9 mouse cellular contexts compared by ENCODE assay signal in the genomic region with DNA sequence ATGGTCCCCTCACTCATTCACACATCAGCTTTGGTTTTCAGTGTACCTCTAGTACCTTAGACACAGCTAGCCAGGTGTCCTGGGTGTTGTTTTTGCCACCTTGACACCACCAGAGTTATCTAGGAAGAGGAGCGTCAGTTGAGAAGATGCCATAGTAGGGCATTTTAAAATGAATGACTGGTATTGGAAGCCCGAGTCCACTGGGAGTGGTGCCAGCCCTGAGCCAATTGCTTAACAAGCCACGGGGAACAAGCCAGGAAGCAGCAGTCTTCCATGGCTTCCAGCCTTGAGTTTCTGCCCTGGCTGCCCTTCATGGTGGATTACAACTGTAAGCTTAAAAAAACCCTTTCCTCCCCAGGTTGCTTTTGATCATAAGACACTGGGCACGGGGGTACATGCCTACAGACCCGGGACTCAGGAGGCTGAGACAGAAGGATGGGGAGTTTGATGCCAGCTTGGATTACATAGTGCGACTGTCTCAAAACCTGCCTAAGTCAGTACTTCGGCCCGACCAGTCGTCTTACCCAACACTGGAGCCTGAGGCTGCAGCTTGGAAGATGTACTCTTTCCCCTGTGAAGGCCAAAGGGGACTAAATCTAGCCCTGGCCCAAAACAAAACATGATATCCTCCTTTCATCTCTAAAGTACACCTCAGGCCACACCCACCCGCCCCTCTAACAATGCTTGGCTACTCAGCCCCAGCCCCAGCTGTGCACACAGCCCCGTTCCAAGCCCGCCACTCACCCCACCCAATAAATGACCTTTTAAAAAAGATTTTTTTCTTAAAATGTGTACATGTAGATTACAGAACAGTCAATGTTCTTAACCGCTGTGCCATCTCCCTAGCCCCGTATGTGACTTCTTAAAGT. TPM values are rescaled to one million over a fixed set of nuclear protein-coding genes. Genes with fewer than 3 reads are reported as not detected.
DNase-seq lines count a peak whose midpoint lies in the region; ATAC-seq and TF ChIP-seq lines count a peak whose summit lies in the region.
"Had no signal": no experiment of that assay in that cellular context is flagged by ENCODE, and none has a peak within 500 bp of the region (broad histone marks: within the 10 kb centered on the region; RNA-seq: fewer than 3 reads in every experiment).

No protein-coding gene starts in this region.

- TF ChIP-seq CTCF in stomach, postnatal 0 days (IDR thresholded peaks at IDR 0.05; ENCODE audit: low read depth): no peak

- peak overlapping the region; percentile 17; the same call in 1 of the 2 replicates for H3K27ac ChIP-seq in midbrain, embryonic 10.5 days (replicated peaks)
- H3K27ac ChIP-seq in midbrain, embryonic 16.5 days (ENCODE audit: low read length): no peak overlapping the region
- H3K27ac ChIP-seq in stomach, postnatal 0 days (replicated peaks): no peak overlapping the region
- H3K27ac ChIP-seq: neural tube, embryonic 13.5 days had no signal

- H3K27me3 ChIP-seq in midbrain, embryonic 10.5 days (ENCODE audit: low read depth, poor library complexity, severe bottlenecking): no peaks in the 10 kb centered on the region
- no peaks in the 10 kb centered on the region for H3K27me3 ChIP-seq in midbrain, embryonic 16.5 days (ENCODE audit: control insufficient read depth, insufficient read depth, low read depth, low read length)
- H3K27me3 ChIP-seq in stomach, postnatal 0 days (ENCODE audit: control insufficient read depth, insufficient read depth, low read length): no peaks in the 10 kb centered on the region
- H3K27me3 ChIP-seq: neural tube, embryonic 13.5 days had no signal

- WGBS in midbrain, embryonic 10.5 days: 74% methylated on average over 14 of the region's 14 CpGs
- WGBS in midbrain, embryonic 16.5 days: 61% methylated on average over 14 of the region's 14 CpGs
- 45% methylated on average over 14 of the region's 14 CpGs for WGBS in stomach, postnatal 0 days

- peak; percentile 45 to 67 for DNase-seq in frontal cortex, postnatal 36 days (ENCODE audit: low spot score in 2 of 2)
- no peak for DNase-seq in frontal cortex, postnatal 10 days (ENCODE audit: low spot score in 2 of 2)
- DNase-seq in midbrain, embryonic 10.5 days (ENCODE audit: low spot score): no peak
- peak; percentile 49 to 51 for DNase-seq in cerebellum, adult 18-20 months
- DNase-seq in layer of hippocampus, adult 8-10 months (ENCODE audit: low spot score in 2 of 2): peak; percentile 44 to 63
- peak; percentile 33 for DNase-seq in stomach, postnatal 0 days (ENCODE audit: low spot score)

- H3K9ac ChIP-seq in midbrain, embryonic 16.5 days (ENCODE audit: low read depth, low read length): no peak overlapping the region
- H3K9ac ChIP-seq in stomach, postnatal 0 days (ENCODE audit: low read length): no peak overlapping the region
- H3K9ac ChIP-seq: neural tube, embryonic 13.5 days had no signal

- no peak overlapping the region for H3K4me2 ChIP-seq in midbrain, embryonic 16.5 days (ENCODE audit: low read length)
- no peak overlapping the region; the same call in 1 of the 2 replicates for H3K4me2 ChIP-seq in stomach, postnatal 0 days (replicated peaks; ENCODE audit: low read depth)
- H3K4me2 ChIP-seq: neural tube, embryonic 13.5 days had no signal

- ATAC-seq in midbrain, embryonic 16.5 days: no peak
- ATAC-seq in stomach, postnatal 0 days (ENCODE audit: low FRiP score, low TSS enrichment): peak; percentile 19
- no peak for ATAC-seq in megakaryocyte, adult 5-6 weeks (ENCODE audit: poor library complexity, severe bottlenecking)

- no peak overlapping the region for H3K4me3 ChIP-seq in midbrain, embryonic 10.5 days
- no peak overlapping the region for H3K4me3 ChIP-seq in midbrain, embryonic 16.5 days (ENCODE audit: low read depth, low read length)
- H3K4me3 ChIP-seq in stomach, postnatal 0 days (ENCODE audit: low read depth, low read length): no peak overlapping the region
- H3K4me3 ChIP-seq: neural tube, embryonic 13.5 days had no signal

- H3K4me1 ChIP-seq in midbrain, embryonic 10.5 days: peaks cover 15% of the 10 kb centered on the region
- peaks cover 5% of the 10 kb centered on the region for H3K4me1 ChIP-seq in midbrain, embryonic 16.5 days (ENCODE audit: control insufficient read depth, insufficient read depth, low read length)
- 0 out of 2 replicates have a peak, but pooled peaks cover 3% of the 10 kb centered on the region for H3K4me1 ChIP-seq in stomach, postnatal 0 days (replicated peaks; ENCODE audit: control insufficient read depth, insufficient read depth)

- peaks cover 10% of the 10 kb centered on the region for H3K36me3 ChIP-seq in midbrain, embryonic 10.5 days
- no peaks in the 10 kb centered on the region for H3K36me3 ChIP-seq in midbrain, embryonic 16.5 days (ENCODE audit: control insufficient read depth, insufficient read depth, low read length)
- H3K36me3 ChIP-seq in stomach, postnatal 0 days (ENCODE audit: control insufficient read depth, insufficient read depth, low read length): no peaks in the 10 kb centered on the region

- H3K9me3 ChIP-seq in midbrain, embryonic 10.5 days (replicated peaks): no peaks in the 10 kb centered on the region
- H3K9me3 ChIP-seq in midbrain, embryonic 16.5 days (replicated peaks; ENCODE audit: control insufficient read depth, low read length, poor library complexity, severe bottlenecking): no peaks in the 10 kb centered on the region
- H3K9me3 ChIP-seq in stomach, postnatal 0 days (ENCODE audit: control insufficient read depth, low read length): no peaks in the 10 kb centered on the region
- H3K9me3 ChIP-seq: neural tube, embryonic 13.5 days had no signal

- TF ChIP-seq EP300 in stomach, postnatal 0 days (optimal IDR thresholded peaks at IDR 0.05): no peak

RNA-seq across cellular contexts. Expression of a gene that starts 5.5 kb away (rescaled TPM):
- 145 and 146 TPM in 2 replicates for polyA plus RNA-seq in midbrain, embryonic 10.5 days (2016; fragmentation: Nextera tagmentation; extraction: Ambion mirVana)
- polyA plus RNA-seq in midbrain, embryonic 16.5 days (2015; fragmentation: Nextera tagmentation; extraction: Ambion mirVana): 86.2 and 89.6 TPM in 2 replicates
- 100 to 1,000 TPM; 101 to 126 (median 111) TPM for total RNA-seq in layer of hippocampus, adult 8-10 months (2022)
- polyA plus RNA-seq in stomach, postnatal 0 days (2015; fragmentation: Nextera tagmentation; extraction: Ambion mirVana): 153 and 170 TPM in 2 replicates
- total RNA-seq in megakaryocyte, adult 5-6 weeks (2015): 90.6 and 105 TPM in 2 replicates
- total RNA-seq in megakaryocyte, adult 5-6 weeks (2017): 147 and 161 TPM in 2 replicates

RNA-seq across cellular contexts. Expression of a gene that starts 5.7 kb away (rescaled TPM):
- polyA plus RNA-seq in midbrain, embryonic 10.5 days (2016; fragmentation: Nextera tagmentation; extraction: Ambion mirVana): 50.4 and 57.3 TPM in 2 replicates
- 27.1 and 28.9 TPM in 2 replicates for polyA plus RNA-seq in midbrain, embryonic 16.5 days (2015; fragmentation: Nextera tagmentation; extraction: Ambion mirVana)
- total RNA-seq in layer of hippocampus, adult 8-10 months (2022): 10 to 100 TPM; 37.5 to 51.2 (median 46.5) TPM
- 9.1 and 9.5 TPM in 2 replicates for polyA plus RNA-seq in stomach, postnatal 0 days (2015; fragmentation: Nextera tagmentation; extraction: Ambion mirVana)
- total RNA-seq in megakaryocyte, adult 5-6 weeks (2015): 11.6 and 15.3 TPM in 2 replicates
- 24.0 and 28.1 TPM in 2 replicates for total RNA-seq in megakaryocyte, adult 5-6 weeks (2017)

RNA-seq across cellular contexts. Expression of a gene that starts 8.3 kb away (rescaled TPM):
- polyA plus RNA-seq in midbrain, embryonic 10.5 days (2016; fragmentation: Nextera tagmentation; extraction: Ambion mirVana): 16.9 and 21.4 TPM in 2 replicates
- 5.2 and 5.9 TPM in 2 replicates for polyA plus RNA-seq in midbrain, embryonic 16.5 days (2015; fragmentation: Nextera tagmentation; extraction: Ambion mirVana)
- 1 to 10 TPM; 2.2 to 2.8 (median 2.5) TPM for total RNA-seq in layer of hippocampus, adult 8-10 months (2022)
- polyA plus RNA-seq in stomach, postnatal 0 days (2015; fragmentation: Nextera tagmentation; extraction: Ambion mirVana): 14.9 and 17.8 TPM in 2 replicates
- total RNA-seq in megakaryocyte, adult 5-6 weeks (2015): 0.14 TPM in 1 of 2 replicates, not detected in the other
- 0.18 TPM in 1 of 2 replicates, not detected in the other for total RNA-seq in megakaryocyte, adult 5-6 weeks (2017)

RNA-seq across cellular contexts. Expression of a gene that starts 20.6 kb away (rescaled TPM):
- polyA plus RNA-seq in midbrain, embryonic 10.5 days (2016; fragmentation: Nextera tagmentation; extraction: Ambion mirVana): 41.7 and 50.6 TPM in 2 replicates
- 82.8 and 86.1 TPM in 2 replicates for polyA plus RNA-seq in midbrain, embryonic 16.5 days (2015; fragmentation: Nextera tagmentation; extraction: Ambion mirVana)
- 100 to 1,000 TPM; 435 to 510 (median 495) TPM for total RNA-seq in layer of hippocampus, adult 8-10 months (2022)
- 18.4 and 18.9 TPM in 2 replicates for polyA plus RNA-seq in stomach, postnatal 0 days (2015; fragmentation: Nextera tagmentation; extraction: Ambion mirVana)
- total RNA-seq in megakaryocyte, adult 5-6 weeks (2015): 13.6 and 13.9 TPM in 2 replicates
- 17.1 and 19.8 TPM in 2 replicates for total RNA-seq in megakaryocyte, adult 5-6 weeks (2017)

RNA-seq across cellular contexts. Expression of a gene that starts 23.7 kb away (rescaled TPM):
- 31.8 and 37.1 TPM in 2 replicates for polyA plus RNA-seq in midbrain, embryonic 10.5 days (2016; fragmentation: Nextera tagmentation; extraction: Ambion mirVana)
- 36.4 and 39.0 TPM in 2 replicates for polyA plus RNA-seq in midbrain, embryonic 16.5 days (2015; fragmentation: Nextera tagmentation; extraction: Ambion mirVana)
- total RNA-seq in layer of hippocampus, adult 8-10 months (2022): 10 to 100 TPM; 32.3 to 36.4 (median 34.8) TPM
- 12.9 and 13.1 TPM in 2 replicates for polyA plus RNA-seq in stomach, postnatal 0 days (2015; fragmentation: Nextera tagmentation; extraction: Ambion mirVana)
- 27.1 and 29.0 TPM in 2 replicates for total RNA-seq in megakaryocyte, adult 5-6 weeks (2015)
- total RNA-seq in megakaryocyte, adult 5-6 weeks (2017): 5.0 and 6.7 TPM in 2 replicates

Comparison
In these comparisons a context has a peak if more than half of its experiments do, and no peak if none do; other contexts are left out.
1. DNase-seq: peak in frontal cortex, postnatal 36 days (2 of 2), cerebellum, adult 18-20 months (2 of 2), layer of hippocampus, adult 8-10 months (2 of 2) and stomach, postnatal 0 days (single experiment); none in frontal cortex, postnatal 10 days (0 of 2) and midbrain, embryonic 10.5 days (single experiment).